Mouse (Mus musculus) forebrain, embryonic 14.5 days (tissue): ENCODE measurements at regions not wholly inside any gene's neighbourhood (a gene's known extent, or its start where the extent isn't known, plus 50 kb on each side); places are given as distances from the start of the nearest gene placed in this dataset.

Source experiments
- ATAC-seq: fragments of 200-750 bp; cut with Nextera tagmentation; 2 replicates; pipeline ENCODE4 v1.8.0; 2017; ENCODE audit warnings: mild to moderate bottlenecking, moderate library complexity
- DNase-seq: peaks from one replicate; pipeline ENCODE4 v3.0.0-alpha.2; 2015; ENCODE audit warnings: low spot score
- H3K27ac ChIP-seq: fragments of 300-500 bp; sonication (generic); 2 replicates; pipeline ENCODE4 v1.5.1; 2014; ENCODE audit warnings: low read depth, mild to moderate bottlenecking, control low read depth, low read length, moderate library complexity
- H3K27me3 ChIP-seq: fragments of 300-500 bp; sonication (generic); replicated peaks from 2 replicates; pipeline ENCODE4 v1.6.1; 2014; ENCODE audit warnings: low read length, control low read depth, mixed read lengths; ENCODE audit not compliant: control insufficient read depth, insufficient read depth
- H3K36me3 ChIP-seq: fragments of 300-500 bp; sonication (generic); 2 replicates; pipeline ENCODE4 v1.6.1; 2014; ENCODE audit warnings: low read length, control low read depth; ENCODE audit not compliant: control insufficient read depth, insufficient read depth
- H3K4me1 ChIP-seq: fragments of 300-500 bp; sonication (generic); 2 replicates; pipeline ENCODE4 v1.6.1; 2014; ENCODE audit warnings: antibody characterized with exemption, low read length, control low read depth; ENCODE audit not compliant: control insufficient read depth, insufficient read depth
- H3K4me2 ChIP-seq: fragments of 300-500 bp; sonication (generic); 2 replicates; pipeline ENCODE4 v1.6.1; 2014; ENCODE audit warnings: mild to moderate bottlenecking, control low read depth, low read length
- H3K4me3 ChIP-seq: fragments of 300-500 bp; sonication (generic); 2 replicates; pipeline ENCODE4 v1.5.1; 2014; ENCODE audit warnings: low read depth, low read length, control low read depth
- H3K9ac ChIP-seq: fragments of 300-500 bp; sonication (generic); 2 replicates; pipeline ENCODE4 v1.6.1; 2014; ENCODE audit warnings: mild to moderate bottlenecking, low read length, control low read depth, moderate library complexity
- H3K9me3 ChIP-seq: fragments of 300-500 bp; sonication (generic); replicated peaks from 2 replicates; pipeline ENCODE4 v1.6.1; 2016; ENCODE audit warnings: low read length, control low read depth, mixed read lengths; ENCODE audit not compliant: control insufficient read depth
- WGBS: fragments of 180-500 bp; shearing (Covaris S2); extraction: QIAGEN DNeasy Blood & Tissue Kit; methylation state at CpG from one replicate; pipeline ENCODE4 v1.1.7; 2014; 5-methylcytosine and 5-hydroxymethylcytosine counted together

- no peaks in the 10 kb centered on the region for H3K36me3 ChIP-seq
- WGBS, result 65% methylated on average over 1 of the region's 1 CpGs
- no peaks in the 10 kb centered on the region for H3K27me3 ChIP-seq
- no peak overlapping the region for H3K4me2 ChIP-seq
- no peak overlapping the region for H3K4me3 ChIP-seq
- no peaks in the 10 kb centered on the region for H3K4me1 ChIP-seq
- H3K27ac ChIP-seq, result no peak overlapping the region
- no peak for ATAC-seq
- H3K9me3 ChIP-seq, result no peaks in the 10 kb centered on the region
- DNase-seq, result no peak
- H3K9ac ChIP-seq, result no peak overlapping the region
Measured at GRCm38 (mm10) chr16:49642696-49643095, 56.3 kb upstream of the Ift57 start.

- ATAC-seq, result no peak
- Histone ChIP-seq H3K4me1 (no peaks in the 10 kb centered on the region), H3K27ac (no peak overlapping the region), H3K36me3 (no peaks in the 10 kb centered on the region), H3K9ac (no peak overlapping the region), H3K4me2 (no peak overlapping the region), H3K4me3 (no peak overlapping the region), H3K9me3 (no peaks in the 10 kb centered on the region), H3K27me3 (no peaks in the 10 kb centered on the region)
- DNase-seq, result no peak
- WGBS, result 97% methylated on average over 1 of the region's 1 CpGs
Measured at GRCm38 (mm10) chr16:49644416-49644815, 54.6 kb upstream of the Ift57 start.

GRCm38 (mm10) chr16:49646479-49646878, 52.6 kb upstream of the Ift57 start:
- Histone ChIP-seq H3K27me3 (no peaks in the 10 kb centered on the region), H3K9ac (no peak overlapping the region), H3K9me3 (no peaks in the 10 kb centered on the region), H3K27ac (no peak overlapping the region), H3K4me2 (no peak overlapping the region), H3K36me3 (no peaks in the 10 kb centered on the region), H3K4me1 (no peaks in the 10 kb centered on the region), H3K4me3 (no peak overlapping the region)
- DNase-seq, result no peak
- no peak for ATAC-seq
